Mouse (Mus musculus): Measurements from ENCODE around the gene Wipf2. TPM values are rescaled to one million over a fixed set of nuclear protein-coding genes. Genes with fewer than 3 reads are reported as not detected.
A peak's percentile ranks its signal among the peaks of the same experiment; 100 is the strongest.

The Wipf2 gene
- polyA plus RNA-seq, 1 experiment from 2014 or later, result 6.7 TPM

- ATAC-seq (ENCODE audit: low FRiP score, low TSS enrichment), result peak; percentile 11; the same call in 1 of the 2 replicates
- Histone ChIP-seq H3K4me2 (replicated peaks; ENCODE audit: low read depth, low read length) (peak overlapping the region; percentile 70), H3K27me3 (ENCODE audit: control insufficient read depth, insufficient read depth, low read length) (no peaks in the 10 kb centered on the region), H3K4me3 (ENCODE audit: low read length) (peak overlapping the region; percentile 65), H3K9ac (ENCODE audit: low read depth, low read length) (peak overlapping the region; percentile 77; the same call in 1 of the 2 replicates), H3K36me3 (ENCODE audit: control insufficient read depth, insufficient read depth, low read length) (no peaks in the 10 kb centered on the region), H3K27ac (ENCODE audit: low read depth, low read length) (peak overlapping the region; percentile 65), H3K9me3 (ENCODE audit: control insufficient read depth, low read length) (no peaks in the 10 kb centered on the region), H3K4me1 (ENCODE audit: control insufficient read depth, insufficient read depth, low read length) (peaks cover 67% of the 10 kb centered on the region)
- WGBS, result 2% methylated on average over 23 of the region's 23 CpGs
Observed at GRCm38 (mm10) chr11:98936606-98937409, 73.4 kb downstream of the Wipf2 start.

DNA sequence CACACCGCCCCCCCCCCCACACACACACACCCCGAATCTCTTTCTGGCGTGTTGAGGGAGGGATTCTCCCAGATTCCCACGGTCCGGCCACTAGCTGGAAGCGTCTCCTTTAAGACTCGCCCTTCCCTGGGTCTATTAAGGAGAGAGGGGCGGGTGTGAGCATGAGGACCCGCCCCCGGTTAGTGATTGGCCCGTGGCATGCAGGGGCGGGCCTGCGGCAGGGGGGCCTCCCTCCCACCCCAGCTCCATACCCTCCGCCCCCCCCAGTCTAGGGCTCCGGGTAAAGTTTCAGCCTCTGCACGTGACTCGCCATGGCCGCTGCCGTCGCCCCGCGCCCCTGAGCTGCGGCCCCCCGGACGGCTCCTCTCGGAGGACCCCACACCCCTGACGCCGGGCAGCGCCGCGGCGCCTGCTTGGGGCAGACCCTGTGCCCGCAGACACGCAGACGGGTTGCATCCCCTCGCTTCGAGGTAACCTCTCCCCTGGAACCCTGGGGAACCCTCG is 74.0 kb downstream of the Wipf2 start:
- peak; percentile 84 for ATAC-seq (ENCODE audit: low FRiP score, low TSS enrichment)
- H3K4me3 ChIP-seq (ENCODE audit: low read length), result peak overlapping the region; percentile 65
- WGBS, result under 1% methylated on average over 37 of the region's 38 CpGs
- peak overlapping the region; percentile 77 for H3K9ac ChIP-seq (ENCODE audit: low read depth, low read length)
- H3K4me2 ChIP-seq (replicated peaks; ENCODE audit: low read depth, low read length), result peak overlapping the region; percentile 70
- H3K27me3 ChIP-seq (ENCODE audit: control insufficient read depth, insufficient read depth, low read length), result no peaks in the 10 kb centered on the region
- H3K9me3 ChIP-seq (ENCODE audit: control insufficient read depth, low read length), result no peaks in the 10 kb centered on the region
- no peaks in the 10 kb centered on the region for H3K36me3 ChIP-seq (ENCODE audit: control insufficient read depth, insufficient read depth, low read length)
- peaks cover 66% of the 10 kb centered on the region for H3K4me1 ChIP-seq (ENCODE audit: control insufficient read depth, insufficient read depth, low read length)
- peak overlapping the region; percentile 91 for H3K27ac ChIP-seq (ENCODE audit: low read depth, low read length)

DNA sequence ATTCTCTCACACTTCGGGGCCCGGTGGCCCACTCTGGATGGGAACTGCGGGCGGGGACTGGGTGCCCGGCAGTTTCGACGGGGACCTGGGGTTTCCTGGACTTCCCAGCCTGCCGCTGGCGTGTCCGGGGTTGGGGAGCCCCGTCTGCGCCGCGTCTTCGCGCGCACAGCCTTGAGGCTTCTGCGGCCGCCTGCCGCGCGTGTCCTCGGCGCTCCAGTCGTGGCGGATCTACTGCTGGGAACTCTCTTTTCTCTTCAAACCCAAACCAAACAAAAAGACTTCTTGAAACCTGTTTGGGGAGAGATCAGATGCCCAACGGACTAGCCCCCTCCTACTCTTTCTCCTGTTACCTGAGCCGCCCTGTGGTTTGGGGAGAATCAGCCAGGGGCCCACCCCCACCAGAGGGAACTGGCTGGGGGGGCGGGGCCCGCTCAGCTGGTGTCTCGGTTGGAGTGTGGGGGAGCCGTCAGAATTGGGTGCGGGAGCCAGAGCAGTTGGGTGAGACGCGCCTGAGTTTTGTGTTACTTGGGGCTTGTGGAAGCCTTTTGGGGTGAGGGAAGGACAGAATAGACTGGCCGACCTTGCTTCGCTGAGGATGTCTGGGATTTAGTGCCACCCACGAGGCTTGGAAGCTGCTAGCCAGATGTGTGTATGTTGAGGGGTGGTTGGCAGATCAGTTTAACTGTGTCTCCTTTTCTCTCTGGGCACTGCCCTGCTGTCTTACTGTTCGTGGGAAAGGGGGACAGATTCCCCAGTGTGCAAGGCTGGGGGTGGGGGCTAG is 74.7 kb downstream of the Wipf2 start:
- Histone ChIP-seq H3K27me3 (ENCODE audit: control insufficient read depth, insufficient read depth, low read length) (no peaks in the 10 kb centered on the region), H3K9ac (ENCODE audit: low read depth, low read length) (peak overlapping the region; percentile 77), H3K4me1 (ENCODE audit: control insufficient read depth, insufficient read depth, low read length) (peaks cover 66% of the 10 kb centered on the region), H3K4me2 (replicated peaks; ENCODE audit: low read depth, low read length) (peak overlapping the region; percentile 70), H3K36me3 (ENCODE audit: control insufficient read depth, insufficient read depth, low read length) (no peaks in the 10 kb centered on the region), H3K27ac (ENCODE audit: low read depth, low read length) (peak overlapping the region; percentile 91), H3K4me3 (ENCODE audit: low read length) (peak overlapping the region; percentile 65), H3K9me3 (ENCODE audit: control insufficient read depth, low read length) (no peaks in the 10 kb centered on the region)
- under 1% methylated on average over 36 of the region's 39 CpGs for WGBS
- ATAC-seq (ENCODE audit: low FRiP score, low TSS enrichment), result peak; percentile 4

DNA sequence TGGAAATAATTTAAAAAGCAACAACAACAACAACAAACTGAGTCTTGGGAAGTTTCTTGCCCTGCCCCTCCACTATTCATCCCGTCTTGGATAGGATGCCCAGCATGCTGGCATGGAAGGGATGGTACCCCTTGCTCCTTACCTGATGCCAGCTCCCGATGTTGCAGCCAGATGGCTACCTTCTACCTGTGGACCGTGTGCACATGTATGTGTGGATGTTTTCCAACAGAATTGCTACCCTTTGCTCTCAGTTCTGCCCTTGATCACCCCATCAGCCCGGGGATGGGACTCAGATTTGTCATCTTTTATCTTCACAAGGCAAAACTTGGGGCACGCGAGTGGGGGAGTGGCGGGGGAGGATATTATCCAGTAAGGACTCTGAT is 75.3 kb downstream of the Wipf2 start:
- peaks cover 68% of the 10 kb centered on the region for H3K4me1 ChIP-seq (ENCODE audit: control insufficient read depth, insufficient read depth, low read length)
- no peaks in the 10 kb centered on the region for H3K9me3 ChIP-seq (ENCODE audit: control insufficient read depth, low read length)
- H3K27me3 ChIP-seq (ENCODE audit: control insufficient read depth, insufficient read depth, low read length), result no peaks in the 10 kb centered on the region
- WGBS, result 36% methylated on average over 7 of the region's 7 CpGs
- no peak overlapping the region for H3K27ac ChIP-seq (ENCODE audit: low read depth, low read length)
- peak overlapping the region; percentile 70 for H3K4me2 ChIP-seq (replicated peaks; ENCODE audit: low read depth, low read length)
- no peak for ATAC-seq (ENCODE audit: low FRiP score, low TSS enrichment)
- no peaks in the 10 kb centered on the region for H3K36me3 ChIP-seq (ENCODE audit: control insufficient read depth, insufficient read depth, low read length)
- peak overlapping the region; percentile 77 for H3K9ac ChIP-seq (ENCODE audit: low read depth, low read length)
- peak overlapping the region; percentile 65 for H3K4me3 ChIP-seq (ENCODE audit: low read length)

DNA sequence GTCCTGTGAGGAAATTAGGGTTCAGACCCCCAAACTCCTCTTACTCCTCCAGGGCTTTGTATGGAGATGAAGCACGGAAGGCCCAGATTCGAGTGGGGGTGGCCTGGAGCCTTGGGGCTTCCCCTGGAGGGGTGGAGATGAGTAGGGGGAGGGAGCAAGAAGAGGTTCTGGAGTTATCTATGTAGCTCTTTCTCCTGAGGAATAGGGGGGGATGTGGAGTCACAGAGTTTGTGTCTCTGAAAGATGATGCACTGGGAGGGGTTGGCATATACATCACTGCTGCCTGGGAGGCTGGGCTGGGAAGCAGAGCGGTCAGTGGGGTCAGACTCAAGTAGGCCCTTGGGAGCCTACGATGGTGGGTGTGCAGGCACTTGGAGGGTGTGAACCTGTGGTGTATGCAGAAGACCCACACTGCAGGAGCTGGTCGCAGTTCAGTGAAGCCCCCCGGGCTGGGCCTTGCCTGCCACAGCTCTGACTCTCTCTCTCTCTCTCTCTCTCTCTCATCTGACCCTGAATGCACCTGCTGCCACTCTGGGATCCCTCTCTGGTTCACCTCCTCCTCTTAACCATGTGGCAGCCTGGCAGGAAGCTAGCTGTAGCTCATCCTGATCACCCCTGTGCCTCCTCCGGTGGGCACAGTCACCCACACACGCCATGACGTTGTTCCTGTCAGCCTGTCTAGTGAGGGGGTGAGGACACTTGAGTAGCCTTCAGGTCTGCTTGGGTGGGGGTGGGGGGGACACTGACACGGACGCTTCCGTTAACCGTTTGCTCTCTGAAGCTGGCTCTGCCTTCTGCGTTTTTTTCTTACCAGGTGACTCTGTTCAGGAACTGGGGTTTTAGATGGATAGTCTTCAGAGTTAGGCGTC is 75.9 kb downstream of the Wipf2 start:
- 0 out of 2 replicates have a peak overlapping the region, but pooled peaks have one; percentile 98 for H3K27ac ChIP-seq (ENCODE audit: low read depth, low read length)
- no peaks in the 10 kb centered on the region for H3K36me3 ChIP-seq (ENCODE audit: control insufficient read depth, insufficient read depth, low read length)
- H3K4me1 ChIP-seq (ENCODE audit: control insufficient read depth, insufficient read depth, low read length), result peaks cover 74% of the 10 kb centered on the region
- peak overlapping the region; percentile 77 for H3K9ac ChIP-seq (ENCODE audit: low read depth, low read length)
- H3K27me3 ChIP-seq (ENCODE audit: control insufficient read depth, insufficient read depth, low read length), result no peaks in the 10 kb centered on the region
- peak overlapping the region; percentile 65 for H3K4me3 ChIP-seq (ENCODE audit: low read length)
- H3K9me3 ChIP-seq (ENCODE audit: control insufficient read depth, low read length), result no peaks in the 10 kb centered on the region
- H3K4me2 ChIP-seq (replicated peaks; ENCODE audit: low read depth, low read length), result peak overlapping the region; percentile 70
- 27% methylated on average over 15 of the region's 15 CpGs for whole genome bisulfite sequencing
- no peak for ATAC-seq (ENCODE audit: low FRiP score, low TSS enrichment)

GRCm38 (mm10) chr11:98939953-98940641 is 76.7 kb downstream of the Wipf2 start:
- 49% methylated on average over 11 of the region's 11 CpGs for WGBS
- H3K4me1 ChIP-seq (ENCODE audit: control insufficient read depth, insufficient read depth, low read length), result peaks cover 82% of the 10 kb centered on the region
- H3K27ac ChIP-seq (ENCODE audit: low read depth, low read length), result peak overlapping the region; percentile 98; the same call in 1 of the 2 replicates
- peak overlapping the region; percentile 65; the same call in 1 of the 2 replicates for H3K4me3 ChIP-seq (ENCODE audit: low read length)
- H3K9me3 ChIP-seq (ENCODE audit: control insufficient read depth, low read length), result no peaks in the 10 kb centered on the region
- peak overlapping the region; percentile 77; the same call in 1 of the 2 replicates for H3K9ac ChIP-seq (ENCODE audit: low read depth, low read length)
- no peak for ATAC-seq (ENCODE audit: low FRiP score, low TSS enrichment)
- no peaks in the 10 kb centered on the region for H3K27me3 ChIP-seq (ENCODE audit: control insufficient read depth, insufficient read depth, low read length)
- no peaks in the 10 kb centered on the region for H3K36me3 ChIP-seq (ENCODE audit: control insufficient read depth, insufficient read depth, low read length)
- peak overlapping the region; percentile 70 for H3K4me2 ChIP-seq (replicated peaks; ENCODE audit: low read depth, low read length)

DNA sequence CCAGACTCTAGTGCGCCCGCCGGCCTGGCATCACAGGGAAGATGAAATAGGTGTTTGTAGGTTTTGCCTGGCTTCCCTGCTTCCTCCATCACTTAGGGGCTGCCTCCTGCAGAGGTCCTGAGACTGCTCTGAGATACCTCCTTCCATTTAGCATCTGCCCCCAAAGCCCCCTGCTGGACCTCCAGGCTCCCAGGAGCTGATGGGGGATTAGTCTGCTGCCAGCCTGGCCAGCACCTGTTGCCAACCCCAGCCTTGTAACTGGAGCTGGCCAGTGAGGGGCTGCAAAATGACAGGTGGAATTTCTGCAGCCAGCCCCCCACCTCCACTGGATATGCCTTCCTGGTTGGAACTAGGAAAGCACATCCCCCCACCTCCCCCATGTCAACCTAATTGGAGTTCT is 77.3 kb downstream of the Wipf2 start:
- H3K4me1 ChIP-seq (ENCODE audit: control insufficient read depth, insufficient read depth, low read length), result peaks cover 87% of the 10 kb centered on the region
- peak overlapping the region; percentile 98; the same call in 1 of the 2 replicates for H3K27ac ChIP-seq (ENCODE audit: low read depth, low read length)
- H3K4me3 ChIP-seq (ENCODE audit: low read length), result peak overlapping the region; percentile 65
- no peaks in the 10 kb centered on the region for H3K36me3 ChIP-seq (ENCODE audit: control insufficient read depth, insufficient read depth, low read length)
- no peaks in the 10 kb centered on the region for H3K9me3 ChIP-seq (ENCODE audit: control insufficient read depth, low read length)
- WGBS, result 45% methylated on average over 3 of the region's 3 CpGs
- H3K9ac ChIP-seq (ENCODE audit: low read depth, low read length), result peak overlapping the region; percentile 77; the same call in 1 of the 2 replicates
- peak overlapping the region; percentile 70 for H3K4me2 ChIP-seq (replicated peaks; ENCODE audit: low read depth, low read length)
- H3K27me3 ChIP-seq (ENCODE audit: control insufficient read depth, insufficient read depth, low read length), result no peaks in the 10 kb centered on the region
- no peak for ATAC-seq (ENCODE audit: low FRiP score, low TSS enrichment)

- Histone ChIP-seq H3K4me1 (ENCODE audit: control insufficient read depth, insufficient read depth, low read length) (peaks cover 82% of the 10 kb centered on the region), H3K27ac (ENCODE audit: low read depth, low read length) (peak overlapping the region; percentile 98), H3K27me3 (ENCODE audit: control insufficient read depth, insufficient read depth, low read length) (no peaks in the 10 kb centered on the region), H3K4me2 (replicated peaks; ENCODE audit: low read depth, low read length) (peak overlapping the region; percentile 70), H3K9me3 (ENCODE audit: control insufficient read depth, low read length) (no peaks in the 10 kb centered on the region), H3K9ac (ENCODE audit: low read depth, low read length) (peak overlapping the region; percentile 77), H3K4me3 (ENCODE audit: low read length) (peak overlapping the region; percentile 45), H3K36me3 (ENCODE audit: control insufficient read depth, insufficient read depth, low read length) (no peaks in the 10 kb centered on the region)
- ATAC-seq (ENCODE audit: low FRiP score, low TSS enrichment), result no peak; the same call in 1 of the 2 replicates
- WGBS, result 3% methylated on average over 12 of the region's 12 CpGs
Observed at GRCm38 (mm10) chr11:98941341-98941825, 77.9 kb downstream of the Wipf2 start.

All from kidney, embryonic 14.5 days (tissue).